Mouse (Mus musculus) stomach, postnatal 0 days (tissue): ENCODE measurements around the gene Kcnip4.

Experiments used
- CTCF ChIP-seq: IDR thresholded peaks from 2 replicates; pipeline ENCODE4 v1.5.1; 2016; ENCODE audit warnings: antibody characterized with exemption, low read depth, mild to moderate bottlenecking, moderate library complexity
- EP300 ChIP-seq: optimal IDR thresholded peaks from 2 replicates; pipeline ENCODE3; 2016; ENCODE audit warnings: antibody characterized with exemption

- TF ChIP-seq EP300 (no peak), CTCF (no peak)
Observed at GRCm38 (mm10) chr5:48840971-48841370, 683.7 kb downstream of the Kcnip4 start.
